Comparison of ENCODE assay signal across 8 mouse cellular contexts in genomic region chr4:150569135-150569833, GRCm38 (mm10).
DNase-seq lines count a peak whose midpoint lies in the region.

No protein-coding gene starts in this region.

- intact Hi-C loops in left cerebral cortex, postnatal 4 days (cut with DNase I) = no loop called here

- DNase-seq in adrenal gland, adult 18-20 months (ENCODE audit: low spot score in 2 of 2) = peak; percentile 78 to 82
- DNase-seq in embryo, embryonic 10 days (ENCODE audit: low spot score) = peak; percentile 63
- peak; percentile 77 for DNase-seq in gastrocnemius, postnatal 10 days
- DNase-seq in induced T-regulatory cell, adult 2 months (ENCODE audit: low read depth) = peak; percentile 73
- DNase-seq in left cerebral cortex, postnatal 4 days = peak; percentile 72
- DNase-seq in mesoderm, embryonic 11.5 days (ENCODE audit: low read depth, low spot score) = peak; percentile 75
- peak; percentile 38 to 47 for DNase-seq in right cerebral cortex, postnatal 36 days (ENCODE audit: low spot score in 2 of 2)
- peak; percentile 76 for DNase-seq in urinary bladder, postnatal 36 days (ENCODE audit: low spot score in 2 of 2)

Comparison
In these comparisons a context has a peak if more than half of its experiments do, and no peak if none do; other contexts are left out.
1. Peak in every context shown above with its lines: DNase-seq.